In the genomic region with DNA sequence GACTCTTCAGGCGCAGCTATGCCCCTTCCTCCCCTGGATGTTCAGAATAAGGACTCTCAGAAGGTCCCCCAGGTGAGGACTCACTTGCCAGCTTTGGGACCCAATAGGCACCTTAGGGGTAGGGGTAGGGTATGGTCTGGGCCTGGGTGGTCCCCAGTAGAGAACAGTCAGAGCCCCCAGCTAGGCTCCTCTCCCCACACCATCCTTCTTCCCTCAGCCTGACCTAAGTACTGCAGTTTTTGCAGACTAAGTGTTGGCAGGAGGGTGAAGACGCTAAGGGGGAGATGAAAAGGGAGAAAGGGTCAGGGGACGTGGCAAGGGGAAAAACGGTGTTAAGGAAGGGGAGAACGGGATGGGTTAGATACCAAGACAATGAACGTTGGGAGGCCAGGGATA, we compare ENCODE assay signal across 10 mouse cellular contexts. TPM values are rescaled to one million over a fixed set of nuclear protein-coding genes. Genes with fewer than 3 reads are reported as not detected.
A peak's percentile ranks its signal among the peaks of the same experiment; 100 is the strongest.
DNase-seq lines count a peak whose midpoint lies in the region; ATAC-seq and TF ChIP-seq lines count a peak whose summit lies in the region.
"Had no signal": no experiment of that assay in that cellular context is flagged by ENCODE, and none has a peak within 500 bp of the region (broad histone marks: within the 10 kb centered on the region; RNA-seq: fewer than 3 reads in every experiment).

No protein-coding gene starts in this region.

- WGBS in heart, embryonic 10.5 days, result 46% methylated on average over 6 of the region's 6 CpGs
- 52% methylated on average over 6 of the region's 6 CpGs for WGBS in forebrain, postnatal 0 days
- WGBS in liver, embryonic 15.5 days (ENCODE audit: insufficient replicate concordance), result 44% methylated on average over 6 of the region's 6 CpGs

- TF ChIP-seq POLR2A in ES-Bruce4 (IDR thresholded peaks at IDR 0.05; ENCODE audit: insufficient read depth, low read length), result no peak

- no peaks in the 10 kb centered on the region for H3K9me3 ChIP-seq in heart, embryonic 10.5 days
- no peaks in the 10 kb centered on the region for H3K9me3 ChIP-seq in ES-Bruce4 (replicated peaks; ENCODE audit: control insufficient read depth, insufficient read depth, low read length, poor library complexity, severe bottlenecking)
- H3K9me3 ChIP-seq in forebrain, postnatal 0 days (ENCODE audit: low read length), result no peaks in the 10 kb centered on the region
- H3K9me3 ChIP-seq in liver, embryonic 15.5 days (replicated peaks), result no peaks in the 10 kb centered on the region

- peak overlapping the region; percentile 8; the same call in 1 of the 2 replicates for H3K4me3 ChIP-seq in heart, embryonic 10.5 days
- no peak overlapping the region for H3K4me3 ChIP-seq in ES-Bruce4 (ENCODE audit: low read depth, low read length)
- no peak overlapping the region for H3K4me3 ChIP-seq in forebrain, postnatal 0 days (ENCODE audit: low read depth, low read length)
- 0 out of 2 replicates have a peak overlapping the region, but pooled peaks have one; percentile 78 for H3K4me3 ChIP-seq in liver, embryonic 15.5 days (replicated peaks)

- H3K27ac ChIP-seq in heart, embryonic 10.5 days, result peak overlapping the region; percentile 99
- H3K27ac ChIP-seq in ES-Bruce4 (ENCODE audit: insufficient read depth, low read length), result no peak overlapping the region
- H3K27ac ChIP-seq in forebrain, postnatal 0 days (ENCODE audit: low read depth, low read length), result 0 out of 2 replicates have a peak overlapping the region, but pooled peaks have one; percentile 35
- H3K27ac ChIP-seq in liver, embryonic 15.5 days (replicated peaks), result peak overlapping the region; percentile 60

- no peak for TF ChIP-seq CTCF in ES-Bruce4 (IDR thresholded peaks at IDR 0.05; ENCODE audit: low read depth, low read length)
- no peak for TF ChIP-seq CTCF in forebrain, postnatal 0 days (IDR thresholded peaks at IDR 0.05; ENCODE audit: low read depth)

- peaks cover 90% of the 10 kb centered on the region for H3K4me1 ChIP-seq in heart, embryonic 10.5 days
- peaks cover under 1% of the 10 kb centered on the region for H3K4me1 ChIP-seq in ES-Bruce4 (ENCODE audit: control insufficient read depth, insufficient read depth, low read length)
- peaks cover 41% of the 10 kb centered on the region for H3K4me1 ChIP-seq in forebrain, postnatal 0 days (ENCODE audit: insufficient read depth)
- peaks cover 74% of the 10 kb centered on the region for H3K4me1 ChIP-seq in liver, embryonic 15.5 days (replicated peaks)

- H3K36me3 ChIP-seq in heart, embryonic 10.5 days, result peaks cover 37% of the 10 kb centered on the region
- H3K36me3 ChIP-seq in ES-Bruce4 (ENCODE audit: control insufficient read depth, insufficient read depth, low read length, poor library complexity, severe bottlenecking), result peaks cover 15% of the 10 kb centered on the region
- peaks cover 28% of the 10 kb centered on the region for H3K36me3 ChIP-seq in forebrain, postnatal 0 days (ENCODE audit: insufficient read depth)
- peaks cover 24% of the 10 kb centered on the region for H3K36me3 ChIP-seq in liver, embryonic 15.5 days (replicated peaks)

- TF ChIP-seq EP300 in ES-Bruce4 (IDR thresholded peaks at IDR 0.05; ENCODE audit: insufficient read depth, low read depth, low read length), result no peak

- H3K27me3 ChIP-seq in heart, embryonic 10.5 days (ENCODE audit: insufficient read depth, poor library complexity, severe bottlenecking), result no peaks in the 10 kb centered on the region
- H3K27me3 ChIP-seq in ES-Bruce4 (ENCODE audit: control insufficient read depth, insufficient read depth, low read length, poor library complexity, severe bottlenecking), result no peaks in the 10 kb centered on the region
- H3K27me3 ChIP-seq in forebrain, postnatal 0 days (ENCODE audit: insufficient read depth, low read length), result no peaks in the 10 kb centered on the region
- no peaks in the 10 kb centered on the region for H3K27me3 ChIP-seq in liver, embryonic 15.5 days

- DNase-seq in heart, embryonic 10.5 days (ENCODE audit: low spot score), result no peak
- no peak for DNase-seq in heart, postnatal 4 days
- no peak for DNase-seq in forebrain, postnatal 0 days
- DNase-seq in embryo, embryonic 11 days, result no peak
- DNase-seq in adrenal gland, adult 2 months, result no peak
- no peak for DNase-seq in thymus, postnatal 25 days

- no peak for ATAC-seq in forebrain, postnatal 0 days
- ATAC-seq in liver, embryonic 15.5 days (ENCODE audit: insufficient read depth), result no peak

- H3K9ac ChIP-seq in ES-Bruce4 (ENCODE audit: low read depth, poor library complexity, severe bottlenecking), result peak overlapping the region; percentile 21; the same call in 1 of the 2 replicates
- H3K9ac ChIP-seq in forebrain, postnatal 0 days, result 0 out of 2 replicates have a peak overlapping the region, but pooled peaks have one; percentile 14
- no peak overlapping the region for H3K9ac ChIP-seq in liver, embryonic 15.5 days

- H3K4me2 ChIP-seq in forebrain, postnatal 0 days (ENCODE audit: low read depth), result no peak overlapping the region
- H3K4me2 ChIP-seq in liver, embryonic 15.5 days, result no peak overlapping the region

RNA-seq across cellular contexts. Expression of gene Pagr1a, which starts 0.8 kb away (rescaled TPM):
- 64.1 and 99.6 TPM in 2 replicates for polyA plus RNA-seq in heart, embryonic 10.5 days (2016; fragmentation: Nextera tagmentation; extraction: Ambion mirVana)
- total RNA-seq in heart, postnatal 4 days (2021), result 10 to 100 TPM; 10.4 to 14.8 TPM
- 12.7 and 27.9 TPM in 2 replicates for polyA plus RNA-seq in ES-Bruce4 (2011; ENCODE audit: insufficient read depth, insufficient read length, low read depth, missing spikeins)
- 19.2 and 21.9 TPM in 2 replicates for total RNA-seq in forebrain, postnatal 0 days (2014; rRNA removed)
- polyA plus RNA-seq in forebrain, postnatal 0 days (2015; fragmentation: Nextera tagmentation; extraction: Ambion mirVana), result 18.1 and 31.6 TPM in 2 replicates
- polyA plus RNA-seq in liver, embryonic 15.5 days (2015; fragmentation: Nextera tagmentation; extraction: Ambion mirVana), result 32.8 and 39.1 TPM in 2 replicates
- 10 to 100 TPM; 16.4 to 20.3 TPM for total RNA-seq in adrenal gland, adult 2 months (2021)
- 0.66 and 13.1 TPM in 2 replicates for polyA plus RNA-seq in adrenal gland, adult 2 months (2012; rRNA removed)

RNA-seq across cellular contexts. Expression of gene Pagr1b, which starts 1.7 kb away (rescaled TPM):
- polyA plus RNA-seq in heart, embryonic 10.5 days (2016; fragmentation: Nextera tagmentation; extraction: Ambion mirVana), result 0.41 TPM in 1 of 2 replicates, not detected in the other
- total RNA-seq in heart, postnatal 4 days (2021), result 1 to 10 TPM; 1.2 to 1.9 TPM
- polyA plus RNA-seq in ES-Bruce4 (2011; ENCODE audit: insufficient read depth, insufficient read length, low read depth, missing spikeins), result 22.1 and 26.6 TPM in 2 replicates
- 3.8 TPM in 1 of 2 replicates, not detected in the other for total RNA-seq in forebrain, postnatal 0 days (2014; rRNA removed)
- polyA plus RNA-seq in forebrain, postnatal 0 days (2015; fragmentation: Nextera tagmentation; extraction: Ambion mirVana), result 1.0 TPM in 1 of 2 replicates, not detected in the other
- not detected in 2 replicates for polyA plus RNA-seq in liver, embryonic 15.5 days (2015; fragmentation: Nextera tagmentation; extraction: Ambion mirVana)
- 1 to 10 TPM in 1 of 2 experiments, not detected in 1; 1.3 TPM for total RNA-seq in adrenal gland, adult 2 months (2021)
- 1.7 and 2.0 TPM in 2 replicates for polyA plus RNA-seq in adrenal gland, adult 2 months (2012; rRNA removed)
- total RNA-seq: gastrocnemius, postnatal 25 days had no signal

RNA-seq across cellular contexts. Expression of gene Gm42742, which starts 2.9 kb away (rescaled TPM):
- 20.6 and 46.6 TPM in 2 replicates for polyA plus RNA-seq in heart, embryonic 10.5 days (2016; fragmentation: Nextera tagmentation; extraction: Ambion mirVana)
- 10 to 100 TPM; 10.0 to 18.2 TPM for total RNA-seq in heart, postnatal 4 days (2021)
- 2.2 and 23.9 TPM in 2 replicates for polyA plus RNA-seq in ES-Bruce4 (2011; ENCODE audit: insufficient read depth, insufficient read length, low read depth, missing spikeins)
- total RNA-seq in forebrain, postnatal 0 days (2014; rRNA removed), result 49.1 and 53.6 TPM in 2 replicates
- 36.7 and 42.2 TPM in 2 replicates for polyA plus RNA-seq in forebrain, postnatal 0 days (2015; fragmentation: Nextera tagmentation; extraction: Ambion mirVana)
- 3.6 and 4.0 TPM in 2 replicates for polyA plus RNA-seq in liver, embryonic 15.5 days (2015; fragmentation: Nextera tagmentation; extraction: Ambion mirVana)
- total RNA-seq in adrenal gland, adult 2 months (2021), result 10 to 100 TPM; 19.9 to 29.2 TPM
- polyA plus RNA-seq in adrenal gland, adult 2 months (2012; rRNA removed), result 13.7 and 28.4 TPM in 2 replicates

RNA-seq across cellular contexts. Expression of gene Prrt2, which starts 3.1 kb away (rescaled TPM):
- 2.4 and 3.2 TPM in 2 replicates for polyA plus RNA-seq in heart, embryonic 10.5 days (2016; fragmentation: Nextera tagmentation; extraction: Ambion mirVana)
- 1 to 10 TPM; 1.6 to 2.0 TPM for total RNA-seq in heart, postnatal 4 days (2021)
- polyA plus RNA-seq in ES-Bruce4 (2011; ENCODE audit: insufficient read depth, insufficient read length, low read depth, missing spikeins), result 3.5 and 6.7 TPM in 2 replicates
- total RNA-seq in forebrain, postnatal 0 days (2014; rRNA removed), result 68.2 and 77.8 TPM in 2 replicates
- polyA plus RNA-seq in forebrain, postnatal 0 days (2015; fragmentation: Nextera tagmentation; extraction: Ambion mirVana), result 84.1 and 84.3 TPM in 2 replicates
- polyA plus RNA-seq in liver, embryonic 15.5 days (2015; fragmentation: Nextera tagmentation; extraction: Ambion mirVana), result 0.13 and 0.56 TPM in 2 replicates
- 1 to 10 TPM; 1.7 to 2.0 TPM for total RNA-seq in adrenal gland, adult 2 months (2021)
- polyA plus RNA-seq in adrenal gland, adult 2 months (2012; rRNA removed), result 8.5 and 9.5 TPM in 2 replicates
- total RNA-seq: monocyte, adult 5-6 weeks had no signal

RNA-seq across cellular contexts. Expression of gene Mvp, which starts 3.5 kb away (rescaled TPM):
- polyA plus RNA-seq in heart, embryonic 10.5 days (2016; fragmentation: Nextera tagmentation; extraction: Ambion mirVana), result 8.4 and 9.9 TPM in 2 replicates
- 10 to 100 TPM; 27.2 to 28.4 TPM for total RNA-seq in heart, postnatal 4 days (2021)
- 17.9 and 18.8 TPM in 2 replicates for polyA plus RNA-seq in ES-Bruce4 (2011; ENCODE audit: insufficient read depth, insufficient read length, low read depth, missing spikeins)
- 4.8 and 6.9 TPM in 2 replicates for total RNA-seq in forebrain, postnatal 0 days (2014; rRNA removed)
- polyA plus RNA-seq in forebrain, postnatal 0 days (2015; fragmentation: Nextera tagmentation; extraction: Ambion mirVana), result 3.3 and 3.4 TPM in 2 replicates
- 9.2 TPM in 2 replicates for polyA plus RNA-seq in liver, embryonic 15.5 days (2015; fragmentation: Nextera tagmentation; extraction: Ambion mirVana)
- total RNA-seq in adrenal gland, adult 2 months (2021), result 100 to 1,000 TPM; 115 to 145 TPM
- polyA plus RNA-seq in adrenal gland, adult 2 months (2012; rRNA removed), result 95.3 and 172 TPM in 2 replicates

Comparison
In these comparisons a context has a peak if more than half of its experiments do, and no peak if none do; other contexts are left out.
1. H3K4me3 ChIP-seq: peak in heart, embryonic 10.5 days (single experiment) and liver, embryonic 15.5 days (single experiment); none in ES-Bruce4 (single experiment) and forebrain, postnatal 0 days (single experiment).